14 mouse cellular contexts compared by ENCODE assay signal in genomic region chr9:62287633-62288025, GRCm38 (mm10). TPM values are rescaled to one million over a fixed set of nuclear protein-coding genes. Genes with fewer than 3 reads are reported as not detected.
"Had no signal": no experiment of that assay in that cellular context is flagged by ENCODE, and none has a peak within 500 bp of the region (broad histone marks: within the 10 kb centered on the region; RNA-seq: fewer than 3 reads in every experiment).

No protein-coding gene starts in this region.

- H3K27ac ChIP-seq: left cerebral cortex, adult 2 months; limb, embryonic 10.5 days; liver, embryonic 15.5 days; lung, embryonic 15.5 days; midbrain, embryonic 13.5 days had no signal

- H3K36me3 ChIP-seq: limb, embryonic 10.5 days; liver, embryonic 15.5 days; lung, embryonic 15.5 days; midbrain, embryonic 13.5 days had no signal

- H3K9me3 ChIP-seq: limb, embryonic 10.5 days; liver, embryonic 15.5 days; lung, embryonic 15.5 days; midbrain, embryonic 13.5 days had no signal

- H3K4me2 ChIP-seq: liver, embryonic 11.5 days; liver, embryonic 15.5 days; lung, embryonic 15.5 days; midbrain, embryonic 13.5 days had no signal

- H3K27me3 ChIP-seq: liver, embryonic 15.5 days; lung, embryonic 15.5 days; midbrain, embryonic 13.5 days had no signal

- H3K4me1 ChIP-seq: limb, embryonic 10.5 days; liver, embryonic 15.5 days; lung, embryonic 15.5 days; midbrain, embryonic 13.5 days had no signal

- H3K9ac ChIP-seq: liver, embryonic 15.5 days; lung, embryonic 15.5 days; midbrain, embryonic 13.5 days had no signal

- H3K4me3 ChIP-seq: left cerebral cortex, adult 2 months; limb, embryonic 10.5 days; liver, embryonic 15.5 days; lung, embryonic 15.5 days; midbrain, embryonic 13.5 days had no signal

RNA-seq across cellular contexts. Expression of gene Spesp1, which starts 5.6 kb away (rescaled TPM):
- total RNA-seq: left cerebral cortex, postnatal 14 days; megakaryocyte progenitor cell, adult 5-6 weeks; midbrain, postnatal 0 days had no signal
- polyA plus RNA-seq: kidney, embryonic 14.5 days; large intestine, adult 2 months; limb, embryonic 10.5 days; limb, embryonic 14.5 days; liver, embryonic 11.5 days; liver, embryonic 15.5 days; lung, embryonic 15.5 days; midbrain, postnatal 0 days; neural tube, embryonic 14.5 days; stomach, embryonic 14.5 days had no signal
